Mouse (Mus musculus) frontal cortex, postnatal 25 days (tissue): Measurements from ENCODE around the gene U90926.

Experiments
- DNase-seq, 2 experiments: peaks; one replicate each; pipeline ENCODE4 v3.0.0; 2022; ENCODE audit warnings: low spot score in 2 of 2

U90926 gene

GRCm38 (mm10) chr5:92215308-92215707 lies at the start of gene U90926:
U90926 (minus strand) TSS chr5:92215408.
- no peak for DNase-seq

GRCm38 (mm10) chr5:92263761-92264359 lies 48.7 kb upstream of the U90926 start:
- peak; percentile 29 to 49 for DNase-seq

- no peak for DNase-seq
Observed at GRCm38 (mm10) chr5:92262646-92263045, 47.4 kb upstream of the U90926 start.

GRCm38 (mm10) chr5:92256218-92256617 lies 41.0 kb upstream of the U90926 start, which contains the start of gene Ppef2:
Ppef2 (minus strand) TSS chr5:92256278.
- no peak for DNase-seq

GRCm38 (mm10) chr5:92254476-92254875 lies 39.3 kb upstream of the U90926 start:
- DNase-seq: no peak

GRCm38 (mm10) chr5:92252797-92253343 lies 37.7 kb upstream of the U90926 start:
- no peak for DNase-seq

- DNase-seq: no peak
Observed at GRCm38 (mm10) chr5:92252031-92252430, 36.8 kb upstream of the U90926 start.

- no peak for DNase-seq
Observed at GRCm38 (mm10) chr5:92248614-92249013, 33.4 kb upstream of the U90926 start.

- DNase-seq: no peak
Observed at GRCm38 (mm10) chr5:92245483-92245882, 30.3 kb upstream of the U90926 start.

- no peak for DNase-seq
Observed at GRCm38 (mm10) chr5:92244900-92245299, 29.7 kb upstream of the U90926 start.

GRCm38 (mm10) chr5:92240769-92241168 lies 25.6 kb upstream of the U90926 start:
- no peak for DNase-seq

- DNase-seq: peak; percentile 68 to 72
Observed at GRCm38 (mm10) chr5:92239333-92240232, 24.4 kb upstream of the U90926 start.

- DNase-seq: no peak
Observed at GRCm38 (mm10) chr5:92234939-92235557, 19.8 kb upstream of the U90926 start.

GRCm38 (mm10) chr5:92233366-92233765 lies 18.2 kb upstream of the U90926 start:
- DNase-seq: no peak

GRCm38 (mm10) chr5:92231836-92232235 lies 16.6 kb upstream of the U90926 start:
- no peak for DNase-seq

- DNase-seq: no peak
Observed at GRCm38 (mm10) chr5:92230306-92230705, 15.1 kb upstream of the U90926 start.

- DNase-seq: no peak
Observed at GRCm38 (mm10) chr5:92229514-92229913, 14.3 kb upstream of the U90926 start.

- DNase-seq: no peak
Observed at GRCm38 (mm10) chr5:92228776-92229175, 13.6 kb upstream of the U90926 start.

GRCm38 (mm10) chr5:92227782-92228181 lies 12.6 kb upstream of the U90926 start:
- DNase-seq: no peak

- DNase-seq: no peak
Observed at GRCm38 (mm10) chr5:92220287-92220902, 5.2 kb upstream of the U90926 start.

- DNase-seq: no peak
Observed at GRCm38 (mm10) chr5:92219826-92220225, 4.6 kb upstream of the U90926 start.
